Mouse (Mus musculus) lung, adult 18-20 months (tissue): Measurements from ENCODE around the gene Bbx.

Experiments
- DNase-seq, 2 experiments: peaks; one replicate each; pipeline ENCODE4 v3.0.0; 2022; ENCODE audit warnings: mixed read lengths in 2 of 2

Gene Bbx

DNA sequence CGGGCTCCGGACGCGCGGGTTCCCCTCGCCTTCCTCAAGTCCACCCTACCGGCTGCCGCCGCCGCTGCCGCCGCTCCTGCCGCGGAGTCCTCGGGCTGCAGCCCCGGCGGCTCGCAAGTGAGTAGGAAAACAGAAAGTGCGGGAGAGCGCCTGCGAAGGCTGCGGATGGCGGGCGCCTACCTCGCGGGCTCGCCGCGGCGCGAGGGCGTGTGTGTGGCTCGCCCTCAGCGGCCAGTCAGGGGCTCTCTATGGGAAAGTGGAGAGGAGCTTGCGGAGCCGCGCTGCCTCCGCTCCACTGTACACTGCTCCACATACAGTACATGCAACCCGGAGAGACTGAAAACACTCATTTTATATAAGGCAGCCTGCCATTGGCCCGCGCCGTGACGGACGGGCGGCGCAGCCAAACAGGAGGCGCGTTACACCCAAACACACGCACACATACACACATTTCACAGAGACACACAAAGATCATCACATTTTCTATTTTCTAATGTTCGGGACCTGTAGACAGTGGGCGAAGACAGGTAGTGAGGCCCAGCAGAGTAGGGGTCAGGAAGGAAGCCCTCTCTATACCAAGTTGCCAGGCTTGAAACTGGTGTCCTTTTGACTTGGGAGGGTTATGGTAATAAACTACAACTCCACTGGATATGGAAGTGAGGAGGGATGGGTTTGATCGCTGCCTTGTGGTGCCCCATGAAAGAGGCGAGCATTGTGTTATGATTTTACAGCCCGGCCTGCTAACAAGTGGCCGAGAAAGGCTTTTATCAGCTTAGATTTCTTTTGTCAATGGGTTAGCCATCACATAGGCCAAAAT lies at the start of gene Bbx:
Gene Bbx (minus strand): TSS at position 329 of the 817 bp plus-strand sequence.
- peak; percentile 96 to 98 for DNase-seq

DNA sequence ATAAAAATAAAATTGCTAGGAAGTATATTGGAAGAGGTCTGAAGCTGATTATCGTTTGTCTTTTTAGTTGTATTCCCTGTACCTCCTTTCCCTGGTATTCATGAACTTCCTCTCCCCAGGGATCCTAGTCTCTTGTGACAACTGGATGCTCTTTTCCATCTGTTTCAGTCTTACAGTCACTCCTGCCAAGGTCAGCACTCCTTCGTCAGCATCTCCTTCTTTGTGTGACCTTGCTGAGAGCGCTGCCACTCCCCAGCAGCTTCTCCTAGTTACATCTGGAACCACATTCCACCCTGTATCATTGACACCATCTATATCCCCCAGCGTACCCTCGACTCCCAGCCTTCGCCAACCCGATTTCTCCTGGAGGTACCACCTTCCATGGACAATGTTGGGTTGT lies 49.7 kb upstream of the Bbx start:
- no peak for DNase-seq

GRCm38 (mm10) chr16:50481341-50481740 lies 49.2 kb upstream of the Bbx start:
- no peak for DNase-seq

DNA sequence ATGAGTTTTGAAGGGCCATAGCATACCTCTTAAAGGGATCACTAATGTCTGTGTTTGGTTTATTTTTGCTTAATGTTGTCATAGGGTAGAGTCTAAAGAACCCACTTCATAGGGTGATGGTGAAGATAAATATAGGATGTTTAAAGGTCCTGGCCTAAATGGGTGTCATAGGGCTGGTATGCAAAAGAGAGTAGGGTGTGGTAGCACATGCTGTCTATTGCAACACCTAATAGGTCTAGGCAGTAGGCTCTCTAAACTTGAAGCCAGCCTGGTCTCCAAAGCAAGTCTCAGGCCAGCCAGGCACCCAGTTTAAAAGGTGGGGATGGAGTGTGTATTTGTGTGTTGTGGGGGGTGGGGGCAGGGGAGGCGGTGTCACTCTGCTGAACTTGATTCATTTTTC lies 46.5 kb upstream of the Bbx start:
- no peak for DNase-seq

DNA sequence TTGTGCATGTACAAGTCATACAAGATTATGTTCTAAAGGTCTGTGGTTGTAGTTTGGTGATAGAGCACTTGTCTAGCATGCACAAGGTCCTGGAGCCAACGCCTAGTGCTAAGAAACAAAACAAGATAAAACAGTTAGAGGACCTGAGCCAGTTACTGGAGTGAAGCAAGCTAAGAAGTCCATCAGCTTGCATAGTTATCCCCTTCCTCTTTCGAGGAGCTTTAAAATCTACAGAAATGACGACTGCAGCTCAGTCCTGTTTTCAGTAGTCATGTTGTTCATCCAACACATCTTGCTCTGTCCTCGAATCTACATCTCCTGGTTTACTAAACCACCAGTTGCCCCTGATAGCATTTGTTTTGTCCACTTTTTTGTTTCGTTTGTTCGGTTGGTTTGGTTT lies 45.4 kb upstream of the Bbx start:
- no peak for DNase-seq

- DNase-seq, result no peak
These were observed 30.2 kb upstream of the Bbx start for GRCm38 (mm10) chr16:50462226-50462870.

DNA sequence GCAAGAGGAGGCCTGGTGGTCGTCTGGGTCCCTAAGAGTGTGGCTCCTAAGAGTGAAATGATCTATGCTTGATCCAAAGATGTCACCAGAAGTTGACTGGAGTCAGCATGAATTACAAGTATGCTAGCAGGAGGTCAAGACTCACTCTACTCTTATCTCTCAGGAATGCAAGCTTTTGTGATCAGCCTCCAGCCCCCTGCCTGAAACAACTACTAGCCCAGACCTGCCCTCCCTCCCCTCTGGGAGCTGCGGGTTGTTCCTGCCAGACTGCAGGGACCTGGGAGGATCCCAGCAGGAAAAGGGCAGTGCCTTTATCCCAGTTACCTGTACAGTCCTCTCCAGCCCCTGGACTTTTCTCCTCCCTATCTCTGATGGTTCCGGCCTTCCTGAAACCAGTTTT lies 27.0 kb upstream of the Bbx start:
- no peak for DNase-seq

GRCm38 (mm10) chr16:50456053-50456452 lies 23.9 kb upstream of the Bbx start:
- no peak for DNase-seq

DNA sequence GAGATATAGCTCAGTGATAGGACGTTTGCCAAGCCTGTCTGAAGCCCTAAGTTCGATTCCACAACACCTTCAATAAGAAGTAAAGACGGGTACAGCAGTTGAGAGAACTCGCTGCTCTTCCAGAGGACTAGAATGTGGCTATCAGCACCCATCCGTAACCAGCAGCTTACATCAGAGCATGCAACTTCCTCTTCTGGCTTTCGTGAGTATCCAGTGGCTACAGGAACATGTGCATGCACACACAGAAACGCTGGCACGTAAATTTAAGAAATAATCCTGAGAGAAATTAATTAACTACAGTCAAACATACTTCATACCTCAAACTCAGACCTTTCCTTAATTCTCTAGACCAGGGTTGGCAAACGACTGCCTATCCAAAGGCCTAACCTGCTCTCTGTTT lies 16.9 kb upstream of the Bbx start:
- DNase-seq, result no peak

DNA sequence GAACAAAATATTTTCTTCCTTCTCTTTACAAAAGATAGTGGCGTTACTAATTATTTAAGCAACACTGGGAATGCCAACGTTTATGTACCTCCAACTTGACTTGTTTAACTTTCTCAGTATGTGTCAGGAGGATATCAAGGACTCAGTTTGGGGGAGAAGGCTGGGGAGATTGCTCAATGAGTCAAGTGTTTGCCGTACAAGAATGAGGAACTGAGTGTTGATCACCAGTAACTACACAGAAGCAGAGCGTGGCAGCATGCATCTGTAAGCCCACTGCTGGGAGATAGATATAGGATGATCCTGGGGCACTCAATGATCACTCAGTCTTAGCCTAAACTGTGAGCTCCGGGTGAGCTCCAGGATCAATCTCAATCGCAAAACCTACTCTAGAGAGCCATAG lies 12.8 kb upstream of the Bbx start:
- no peak for DNase-seq

DNA sequence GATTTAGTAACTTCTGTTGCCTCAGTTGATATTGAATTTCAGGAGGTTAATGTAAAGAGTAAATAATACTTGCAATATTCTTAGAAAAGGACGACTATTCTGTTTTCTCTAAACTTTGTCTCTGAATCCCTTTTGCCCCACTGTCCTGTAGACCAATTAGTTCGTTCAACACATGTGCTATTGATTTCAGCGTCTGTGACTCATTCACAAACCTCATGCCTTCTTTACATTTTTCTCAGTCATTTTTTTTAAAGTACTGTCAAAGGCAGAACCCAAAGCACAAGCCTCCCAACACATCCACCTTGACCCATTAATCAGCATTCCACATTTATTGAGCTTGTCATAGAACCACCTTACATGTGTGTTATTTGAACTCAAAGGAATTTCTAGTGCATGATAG lies 6.6 kb upstream of the Bbx start:
- no peak for DNase-seq

DNA sequence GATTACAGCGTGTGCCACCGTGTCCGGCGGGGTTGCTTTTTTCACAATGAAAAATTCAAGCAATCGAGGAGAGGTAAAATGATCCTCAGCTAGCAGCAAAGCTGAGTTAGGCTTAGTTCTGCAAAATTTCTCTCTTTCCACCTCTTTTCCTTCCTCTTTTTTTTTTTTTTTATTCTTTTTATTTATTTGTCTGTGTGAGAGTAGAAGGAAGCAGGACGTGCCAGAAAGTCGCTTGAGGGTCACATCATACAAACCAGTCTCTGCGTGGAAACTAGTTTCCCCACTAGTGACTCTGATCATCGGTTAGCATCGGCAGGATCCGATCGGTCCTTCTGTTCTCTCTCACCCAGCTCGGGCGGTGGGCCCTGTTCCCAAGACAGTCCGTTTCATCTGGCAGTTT lies 5.6 kb upstream of the Bbx start:
- no peak for DNase-seq

DNA sequence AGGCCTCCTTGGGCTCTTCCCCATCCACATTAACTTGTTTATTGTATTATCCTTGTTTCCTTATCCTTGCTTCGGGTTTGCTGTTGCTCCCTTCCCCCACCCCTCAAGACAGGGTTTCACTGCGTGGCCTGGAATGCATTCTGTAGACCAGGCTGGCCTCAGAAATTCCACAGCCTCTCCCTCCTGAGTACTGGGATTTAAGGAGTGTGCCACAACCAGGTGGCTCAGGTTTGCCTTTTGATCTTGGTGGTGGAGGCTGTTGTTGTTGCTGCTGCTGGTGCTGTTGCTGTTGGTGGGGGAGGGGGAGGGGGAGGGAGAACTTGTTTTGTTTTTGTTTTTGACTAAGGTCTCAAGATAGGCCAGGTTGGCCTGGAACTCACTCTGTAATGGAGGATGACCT lies 5.1 kb upstream of the Bbx start:
- no peak for DNase-seq

- peak; percentile 46 to 50 for DNase-seq
These were observed 894 bp downstream of the Bbx start for GRCm38 (mm10) chr16:50431011-50431981.

DNA sequence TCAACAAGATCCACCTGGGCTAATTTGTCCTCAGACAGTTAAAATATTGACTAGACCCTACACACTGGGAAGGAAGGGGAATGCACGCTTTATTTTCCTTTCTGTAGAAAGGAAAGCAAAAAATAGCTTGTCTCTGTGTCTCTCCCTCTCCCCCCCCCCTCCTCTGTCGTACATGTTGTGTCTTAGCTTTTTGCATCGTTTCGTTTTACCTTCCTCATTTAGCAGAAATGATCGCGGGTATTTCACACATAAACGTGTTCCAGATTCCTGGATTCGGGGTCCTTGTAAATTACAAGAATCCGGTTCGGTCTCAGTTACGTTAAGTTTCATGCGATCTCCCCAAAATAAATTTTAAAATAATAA lies 1.7 kb downstream of the Bbx start:
- no peak for DNase-seq

GRCm38 (mm10) chr16:50429692-50430514 lies 2.3 kb downstream of the Bbx start:
- peak; percentile 31 to 46 for DNase-seq

DNA sequence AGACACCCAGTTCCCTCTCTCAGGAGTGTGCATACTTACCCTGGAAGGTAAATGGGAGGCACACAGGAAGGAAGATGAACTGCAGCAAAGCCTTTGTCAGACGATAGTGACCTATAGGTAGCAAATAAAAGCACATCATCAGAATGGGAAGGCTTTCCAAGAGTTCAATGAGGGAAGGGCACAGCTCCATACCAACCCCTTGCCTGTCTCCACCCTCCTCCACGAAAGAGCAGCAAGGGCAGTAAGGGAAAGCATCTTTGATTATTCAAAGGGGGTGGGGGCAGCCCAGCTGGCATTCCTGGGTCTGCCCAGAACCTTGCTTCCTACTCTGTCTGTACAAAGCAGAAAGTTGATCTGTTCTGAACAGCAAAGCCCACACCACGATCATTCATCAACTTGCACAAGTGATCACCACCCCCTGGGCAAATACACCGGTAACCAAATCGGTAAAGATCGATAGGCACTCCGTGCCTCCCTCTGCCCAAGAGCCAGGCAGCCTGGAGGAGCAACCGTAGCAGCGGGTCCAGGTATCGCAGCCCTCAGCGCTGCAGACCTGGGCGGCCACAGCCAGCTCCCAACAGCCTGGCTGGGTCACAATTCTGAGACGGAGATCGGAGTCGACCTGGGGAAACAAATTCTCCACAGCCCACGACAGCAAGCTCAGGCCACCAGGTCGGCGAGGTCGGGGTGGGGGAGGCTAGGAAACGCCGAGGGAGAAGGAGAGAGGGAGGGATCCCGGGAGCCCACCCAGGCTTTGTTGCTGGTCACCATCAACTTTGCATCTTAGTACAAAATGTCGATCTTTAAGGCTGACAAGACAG lies 3.1 kb downstream of the Bbx start:
- no peak for DNase-seq

DNA sequence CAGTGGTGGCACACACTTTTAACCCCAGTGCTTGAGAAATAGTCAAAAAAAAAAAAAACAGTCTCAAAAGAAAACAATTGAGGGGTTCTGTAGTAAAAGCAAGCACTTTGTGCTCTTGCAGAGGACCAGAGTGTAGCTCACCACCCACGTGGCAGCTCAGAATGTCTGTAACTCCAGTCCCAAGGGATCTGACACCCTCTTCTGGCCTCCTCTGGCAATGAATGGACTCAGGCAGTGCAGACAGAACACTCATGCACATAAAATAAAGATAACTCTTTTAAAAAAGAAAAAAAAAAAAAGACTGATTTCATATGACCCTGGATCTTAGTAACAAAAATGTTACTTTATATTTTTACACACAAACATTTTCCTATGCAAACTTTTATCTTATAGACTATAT lies 12.1 kb downstream of the Bbx start:
- DNase-seq, result no peak

DNA sequence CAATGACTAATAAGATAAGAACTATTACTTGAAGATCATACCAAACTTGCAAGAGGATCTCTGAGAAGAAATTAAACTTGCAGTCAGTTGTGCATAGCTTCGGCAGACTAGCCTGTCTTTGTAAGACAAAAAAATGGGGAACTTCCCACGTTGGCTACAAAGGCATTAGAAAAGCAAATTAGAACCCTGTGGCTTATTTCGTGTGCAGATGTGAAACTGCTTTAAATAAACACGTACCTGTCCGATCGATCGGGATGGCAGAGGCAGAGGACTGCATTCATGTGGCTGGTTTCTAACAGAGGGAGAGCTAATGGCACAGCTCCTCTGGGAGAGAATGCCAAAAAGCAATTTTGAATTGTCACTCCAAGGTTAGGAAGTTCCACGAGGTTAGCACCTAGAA lies 16.8 kb downstream of the Bbx start:
- DNase-seq, result no peak

GRCm38 (mm10) chr16:50402851-50403250 lies 29.3 kb downstream of the Bbx start:
- no peak for DNase-seq

GRCm38 (mm10) chr16:50399775-50400174 lies 32.4 kb downstream of the Bbx start:
- no peak for DNase-seq

DNA sequence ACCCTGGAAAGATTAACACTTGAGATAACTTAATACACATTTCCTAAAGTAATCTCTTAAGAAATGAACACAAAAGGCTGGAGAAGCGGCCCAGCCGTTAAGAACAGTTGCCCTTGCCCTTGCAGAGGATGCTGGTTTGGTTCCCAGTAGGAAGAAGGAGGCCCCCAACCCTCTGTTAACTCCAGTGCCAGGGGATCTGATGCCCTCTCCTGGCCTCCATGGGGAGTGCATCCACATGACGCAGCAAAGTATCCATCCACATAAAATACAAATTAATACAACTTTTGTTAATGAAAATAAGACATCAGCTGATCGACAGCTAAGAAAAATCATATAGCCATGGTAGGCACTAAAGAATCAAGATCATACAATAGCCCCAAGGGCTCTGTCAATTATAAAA lies 33.6 kb downstream of the Bbx start:
- no peak for DNase-seq
